Mouse (Mus musculus) forebrain, embryonic 10.5 days (tissue): Measurements from ENCODE around the gene Dicer1. TPM values are rescaled to one million over a fixed set of nuclear protein-coding genes. Genes with fewer than 3 reads are reported as not detected.

Experiments
- DNase-seq: peaks from one replicate; pipeline ENCODE4 v3.0.0-alpha.2; 2017; ENCODE audit warnings: low spot score; ENCODE audit errors: extremely low spot score
- H3K27ac ChIP-seq: fragments of 300-500 bp; sonication (generic); 2 replicates; pipeline ENCODE4 v1.5.1; 2016; ENCODE audit warnings: mild to moderate bottlenecking
- H3K27me3 ChIP-seq: fragments of 300-500 bp; sonication (generic); 2 replicates; pipeline ENCODE4 v1.6.1; 2016; ENCODE audit warnings: mild to moderate bottlenecking; ENCODE audit not compliant: poor library complexity, severe bottlenecking
- H3K36me3 ChIP-seq: fragments of 300-500 bp; sonication (generic); replicated peaks from 2 replicates; pipeline ENCODE4 v1.6.1; 2016; ENCODE audit warnings: mild to moderate bottlenecking, moderate library complexity
- H3K4me1 ChIP-seq: fragments of 300-500 bp; sonication (generic); 2 replicates; pipeline ENCODE4 v1.6.1; 2016
- H3K4me3 ChIP-seq: fragments of 300-500 bp; sonication (generic); 2 replicates; pipeline ENCODE4 v1.5.1; 2016; ENCODE audit warnings: mild to moderate bottlenecking, moderate library complexity
- H3K9me3 ChIP-seq: fragments of 300-500 bp; sonication (generic); 2 replicates; pipeline ENCODE4 v1.6.1; 2016; ENCODE audit warnings: mild to moderate bottlenecking, moderate library complexity
- WGBS: fragments of 180-500 bp; shearing (Covaris S2); methylation state at CpG from one replicate; pipeline ENCODE4 v1.1.7; 2016; 5-methylcytosine and 5-hydroxymethylcytosine counted together
- polyA plus RNA-seq: library from polyadenylated mRNA; unstranded; fragments of >200 nt; fragmentation: Nextera tagmentation; extraction: Ambion mirVana; gene quantifications from 2 replicates; pipeline ENCODE4 v1.2.1, GENCODE M21; 2016

Dicer1 gene
- polyA plus RNA-seq, 1 experiment from 2014 or later, result 47.0 TPM

DNA sequence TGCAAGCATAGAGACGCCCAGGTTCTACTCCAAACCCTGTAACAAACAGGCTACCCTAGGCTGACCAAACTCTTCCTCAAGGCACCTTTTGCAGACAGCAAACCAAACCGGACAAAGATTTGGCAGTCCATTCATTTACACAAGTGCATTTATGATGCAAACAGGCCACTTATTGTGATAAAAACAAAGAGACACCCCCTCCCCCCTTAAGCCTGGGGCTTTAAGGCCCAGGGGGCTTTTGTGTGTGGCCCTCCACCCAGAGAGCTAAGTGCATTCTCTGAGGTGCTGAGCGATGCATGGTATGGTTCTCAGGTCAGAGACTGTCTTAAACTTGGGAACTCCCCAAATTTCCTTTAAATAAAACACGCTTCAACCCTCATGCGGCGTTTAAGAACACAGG lies 12.2 kb upstream of the Dicer1 start:
- H3K36me3 ChIP-seq, result no peaks in the 10 kb centered on the region
- 43% methylated on average over 6 of the region's 6 CpGs for WGBS
- DNase-seq, result no peak
- H3K9me3 ChIP-seq, result no peaks in the 10 kb centered on the region
- H3K27ac ChIP-seq, result peak overlapping the region; percentile 48
- H3K27me3 ChIP-seq, result no peaks in the 10 kb centered on the region
- peaks cover 32% of the 10 kb centered on the region for H3K4me1 ChIP-seq
- no peak overlapping the region for H3K4me3 ChIP-seq

DNA sequence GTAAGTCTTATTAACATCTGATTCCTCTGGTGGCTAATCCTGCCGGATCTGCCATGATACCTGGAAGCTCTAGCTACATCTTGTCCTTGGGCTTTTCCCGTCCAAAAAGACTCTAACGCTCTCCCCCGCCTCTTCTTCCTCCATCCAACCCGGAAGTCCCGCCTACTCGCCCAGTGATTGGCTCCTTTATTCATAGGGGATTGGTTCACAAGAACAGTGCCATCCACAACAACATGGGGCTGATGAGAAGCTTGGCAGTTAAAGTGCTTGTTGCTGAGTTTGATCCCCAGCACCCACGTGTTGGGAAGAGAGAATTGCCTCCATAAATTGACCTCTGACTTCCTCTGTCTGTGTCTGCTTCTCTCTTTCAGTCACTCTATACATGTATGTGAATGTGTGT lies 9.7 kb upstream of the Dicer1 start:
- no peak overlapping the region for H3K27ac ChIP-seq
- no peaks in the 10 kb centered on the region for H3K36me3 ChIP-seq
- WGBS, result 88% methylated on average over 8 of the region's 8 CpGs
- H3K27me3 ChIP-seq, result no peaks in the 10 kb centered on the region
- H3K4me1 ChIP-seq, result peaks cover 15% of the 10 kb centered on the region
- H3K4me3 ChIP-seq, result no peak overlapping the region
- H3K9me3 ChIP-seq, result no peaks in the 10 kb centered on the region
- no peak for DNase-seq

DNA sequence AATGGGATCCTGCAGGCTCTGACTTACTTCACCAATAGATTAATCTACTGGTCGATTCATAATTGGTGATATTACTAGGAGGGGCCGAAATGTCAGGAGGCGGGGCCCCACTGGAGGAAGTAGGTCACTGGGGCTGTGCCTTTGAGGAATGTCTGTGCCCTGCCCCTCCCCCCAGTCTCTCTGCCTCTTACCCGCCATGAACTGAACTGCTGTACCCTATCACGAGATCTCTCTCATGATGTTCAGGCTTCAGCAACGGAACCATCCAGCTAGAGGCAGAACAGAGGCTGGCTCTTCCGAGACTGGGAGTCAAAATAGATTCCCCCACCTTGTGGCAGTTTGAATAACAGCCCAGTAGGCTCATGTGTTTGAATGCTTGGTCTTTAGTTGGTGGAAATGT lies 6.3 kb upstream of the Dicer1 start:
- no peaks in the 10 kb centered on the region for H3K27me3 ChIP-seq
- H3K9me3 ChIP-seq, result no peaks in the 10 kb centered on the region
- 89% methylated on average over 7 of the region's 7 CpGs for WGBS
- peaks cover 6% of the 10 kb centered on the region for H3K4me1 ChIP-seq
- no peak overlapping the region for H3K4me3 ChIP-seq
- no peaks in the 10 kb centered on the region for H3K36me3 ChIP-seq
- no peak overlapping the region for H3K27ac ChIP-seq
- no peak for DNase-seq

DNA sequence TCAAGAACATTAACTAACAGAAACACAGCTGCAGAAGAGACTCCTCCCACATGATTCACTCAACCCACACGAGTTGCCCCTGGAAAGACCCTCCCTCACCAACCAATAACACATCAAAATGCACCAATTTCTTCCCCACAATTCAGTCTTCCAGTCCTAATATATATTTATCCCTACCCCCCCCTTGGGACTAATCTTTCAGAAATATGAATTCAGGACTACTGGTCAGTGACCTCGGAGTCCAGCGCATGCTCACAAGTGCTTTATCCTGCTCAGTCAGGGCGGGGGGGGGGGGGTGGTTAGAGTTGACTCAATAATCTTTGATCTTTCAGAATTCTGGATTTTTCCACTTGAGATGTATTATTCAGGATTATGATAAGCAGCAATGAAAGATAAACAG lies 1.9 kb upstream of the Dicer1 start:
- Histone ChIP-seq H3K4me3 (no peak overlapping the region), H3K27me3 (no peaks in the 10 kb centered on the region), H3K36me3 (peaks cover 12% of the 10 kb centered on the region), H3K9me3 (no peaks in the 10 kb centered on the region), H3K27ac (no peak overlapping the region), H3K4me1 (peaks cover 42% of the 10 kb centered on the region)
- no peak for DNase-seq
- 75% methylated on average over 4 of the region's 4 CpGs for WGBS

DNA sequence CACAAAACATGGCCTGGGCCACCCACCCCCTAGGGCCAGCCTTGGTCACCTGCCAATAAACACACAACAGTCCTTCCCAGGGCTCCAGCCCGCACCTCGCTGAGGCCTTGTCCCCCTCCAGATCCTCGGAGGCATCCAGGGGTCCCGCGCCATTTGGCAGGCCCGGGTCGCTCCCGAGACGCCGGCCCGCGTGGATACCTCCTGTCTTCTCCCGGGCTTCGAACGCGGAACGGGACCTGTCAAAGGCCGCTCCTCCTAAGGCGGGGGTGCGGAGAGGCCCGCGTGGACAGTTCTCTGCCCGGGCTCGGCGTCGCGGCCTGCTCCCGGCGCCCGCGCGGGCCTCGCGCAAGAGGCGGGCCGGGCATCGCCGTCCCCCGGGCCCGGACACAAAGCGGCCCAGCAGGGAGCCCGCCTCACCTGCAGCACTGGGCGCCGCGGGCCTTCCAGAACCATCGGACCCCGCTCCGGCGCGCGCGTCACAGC lies 380 bp downstream of the Dicer1 start:
- Histone ChIP-seq H3K9me3 (no peaks in the 10 kb centered on the region), H3K4me1 (peaks cover 50% of the 10 kb centered on the region), H3K27ac (peak overlapping the region; percentile 96), H3K36me3 (peaks cover 26% of the 10 kb centered on the region), H3K4me3 (peak overlapping the region; percentile 95), H3K27me3 (no peaks in the 10 kb centered on the region)
- DNase-seq, result peak; percentile 44
- under 1% methylated on average over 41 of the region's 52 CpGs for WGBS

DNA sequence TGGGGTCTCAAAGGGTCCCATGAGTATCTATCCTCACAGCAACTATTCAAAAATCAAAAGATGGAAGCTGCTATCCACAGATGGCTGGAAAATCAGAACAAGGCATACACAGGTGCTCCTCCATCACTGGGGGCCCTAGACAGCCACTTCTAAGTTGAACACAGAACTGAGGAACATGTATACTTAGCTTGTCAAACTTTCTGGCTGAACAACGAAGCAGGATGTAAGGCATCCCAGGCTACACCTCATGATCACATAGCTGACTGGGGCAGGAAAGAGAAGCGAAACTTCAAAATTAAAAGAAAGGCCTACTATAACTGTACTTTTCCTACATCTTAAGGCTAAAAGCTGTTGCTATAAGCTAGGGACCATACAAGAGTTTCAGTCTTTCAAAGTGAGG lies 2.8 kb downstream of the Dicer1 start:
- WGBS, result 100% methylated on average over 2 of the region's 2 CpGs
- Histone ChIP-seq H3K9me3 (no peaks in the 10 kb centered on the region), H3K27ac (no peak overlapping the region), H3K4me1 (peaks cover 49% of the 10 kb centered on the region), H3K4me3 (no peak overlapping the region), H3K27me3 (no peaks in the 10 kb centered on the region), H3K36me3 (peaks cover 40% of the 10 kb centered on the region)
- DNase-seq, result no peak

DNA sequence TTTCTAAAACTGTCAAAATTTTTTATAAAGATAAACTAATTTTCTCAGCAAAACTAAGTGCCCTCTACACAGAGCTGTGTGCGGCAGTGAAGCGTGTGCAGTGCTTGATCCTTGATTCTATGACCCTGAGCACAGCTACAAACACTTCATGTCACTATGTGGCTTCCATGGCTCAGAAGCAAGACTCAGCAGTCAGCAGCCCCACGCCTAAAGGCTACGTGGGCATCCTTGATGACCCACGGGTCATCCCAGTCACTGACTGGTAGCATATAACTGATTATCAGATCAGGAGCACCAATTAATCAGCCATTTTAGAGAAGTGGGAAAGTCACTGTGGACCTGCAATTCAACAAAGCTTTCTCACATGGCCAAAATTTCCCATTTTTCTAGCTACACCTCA lies 4.5 kb downstream of the Dicer1 start:
- Histone ChIP-seq H3K27ac (no peak overlapping the region), H3K9me3 (no peaks in the 10 kb centered on the region), H3K27me3 (no peaks in the 10 kb centered on the region), H3K4me3 (no peak overlapping the region), H3K4me1 (peaks cover 55% of the 10 kb centered on the region), H3K36me3 (peaks cover 44% of the 10 kb centered on the region)
- DNase-seq, result no peak
- WGBS, result 89% methylated on average over 5 of the region's 5 CpGs

DNA sequence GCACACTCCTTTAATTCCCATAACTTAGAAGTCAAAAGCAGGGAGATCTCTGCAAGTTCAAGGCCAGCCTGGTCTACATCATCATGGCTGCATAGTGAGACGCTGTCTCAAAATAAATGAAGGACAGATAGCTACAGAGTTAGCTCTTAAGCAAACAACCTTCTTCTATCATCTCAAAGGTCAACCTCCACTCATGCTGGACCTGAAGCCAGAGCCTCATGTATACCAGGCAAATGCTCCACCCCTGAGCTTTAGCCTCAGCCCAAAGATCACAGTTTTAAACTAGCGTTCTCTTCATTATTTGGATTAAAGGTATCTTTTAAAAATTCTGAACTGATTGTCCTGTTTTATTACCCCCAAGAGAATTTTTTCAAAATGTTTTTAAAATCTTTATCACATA lies 5.2 kb downstream of the Dicer1 start:
- Histone ChIP-seq H3K9me3 (no peaks in the 10 kb centered on the region), H3K27ac (no peak overlapping the region), H3K4me1 (peaks cover 61% of the 10 kb centered on the region), H3K4me3 (no peak overlapping the region), H3K27me3 (no peaks in the 10 kb centered on the region), H3K36me3 (peaks cover 44% of the 10 kb centered on the region)
- no peak for DNase-seq
- 96% methylated on average over 2 of the region's 2 CpGs for WGBS

DNA sequence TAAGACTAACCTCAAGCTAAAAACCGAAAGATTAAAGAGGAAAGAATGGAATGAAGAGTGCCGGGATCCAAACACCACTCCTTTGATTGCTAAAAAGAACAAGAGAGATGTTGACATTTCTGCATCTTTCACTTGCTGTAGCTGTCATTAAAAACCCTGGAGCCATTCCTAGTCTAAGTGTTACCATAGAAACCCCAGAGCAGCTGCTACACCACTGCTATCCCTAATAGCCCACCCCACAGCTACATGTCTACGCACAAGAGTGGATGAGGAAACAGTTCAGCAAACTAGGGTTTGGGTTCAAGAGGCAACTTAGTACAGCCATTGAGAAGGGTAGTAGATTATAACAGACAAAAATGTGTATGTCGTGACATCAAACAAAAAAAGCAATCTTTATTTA lies 8.1 kb downstream of the Dicer1 start:
- Histone ChIP-seq H3K9me3 (no peaks in the 10 kb centered on the region), H3K27me3 (no peaks in the 10 kb centered on the region), H3K36me3 (peaks cover 32% of the 10 kb centered on the region), H3K27ac (no peak overlapping the region), H3K4me3 (no peak overlapping the region), H3K4me1 (peaks cover 61% of the 10 kb centered on the region)
- WGBS, result 84% methylated on average over 4 of the region's 4 CpGs
- DNase-seq, result no peak

DNA sequence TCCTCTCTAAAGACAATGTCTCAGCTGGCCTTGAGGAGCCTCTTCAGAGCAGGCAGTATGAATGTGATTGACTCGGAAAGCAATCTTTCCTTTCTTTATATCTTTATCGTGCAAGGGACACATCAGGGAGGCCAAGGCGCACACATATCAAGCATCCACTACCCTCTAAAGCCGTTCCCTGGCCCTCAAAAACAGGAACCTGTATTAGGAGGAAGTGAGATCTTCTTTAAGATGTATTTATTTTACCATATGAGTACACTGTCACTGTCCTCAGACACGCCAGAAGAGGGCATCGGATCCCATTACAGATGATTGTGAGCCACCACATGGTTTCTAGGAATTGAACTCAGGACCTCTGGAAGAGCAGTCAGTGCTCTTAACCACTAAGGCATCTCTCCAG lies 9.5 kb downstream of the Dicer1 start:
- H3K27ac ChIP-seq, result no peak overlapping the region
- no peaks in the 10 kb centered on the region for H3K9me3 ChIP-seq
- peaks cover 68% of the 10 kb centered on the region for H3K4me1 ChIP-seq
- no peaks in the 10 kb centered on the region for H3K27me3 ChIP-seq
- H3K36me3 ChIP-seq, result peaks cover 34% of the 10 kb centered on the region
- no peak overlapping the region for H3K4me3 ChIP-seq
- DNase-seq, result no peak
- 83% methylated on average over 6 of the region's 6 CpGs for WGBS

DNA sequence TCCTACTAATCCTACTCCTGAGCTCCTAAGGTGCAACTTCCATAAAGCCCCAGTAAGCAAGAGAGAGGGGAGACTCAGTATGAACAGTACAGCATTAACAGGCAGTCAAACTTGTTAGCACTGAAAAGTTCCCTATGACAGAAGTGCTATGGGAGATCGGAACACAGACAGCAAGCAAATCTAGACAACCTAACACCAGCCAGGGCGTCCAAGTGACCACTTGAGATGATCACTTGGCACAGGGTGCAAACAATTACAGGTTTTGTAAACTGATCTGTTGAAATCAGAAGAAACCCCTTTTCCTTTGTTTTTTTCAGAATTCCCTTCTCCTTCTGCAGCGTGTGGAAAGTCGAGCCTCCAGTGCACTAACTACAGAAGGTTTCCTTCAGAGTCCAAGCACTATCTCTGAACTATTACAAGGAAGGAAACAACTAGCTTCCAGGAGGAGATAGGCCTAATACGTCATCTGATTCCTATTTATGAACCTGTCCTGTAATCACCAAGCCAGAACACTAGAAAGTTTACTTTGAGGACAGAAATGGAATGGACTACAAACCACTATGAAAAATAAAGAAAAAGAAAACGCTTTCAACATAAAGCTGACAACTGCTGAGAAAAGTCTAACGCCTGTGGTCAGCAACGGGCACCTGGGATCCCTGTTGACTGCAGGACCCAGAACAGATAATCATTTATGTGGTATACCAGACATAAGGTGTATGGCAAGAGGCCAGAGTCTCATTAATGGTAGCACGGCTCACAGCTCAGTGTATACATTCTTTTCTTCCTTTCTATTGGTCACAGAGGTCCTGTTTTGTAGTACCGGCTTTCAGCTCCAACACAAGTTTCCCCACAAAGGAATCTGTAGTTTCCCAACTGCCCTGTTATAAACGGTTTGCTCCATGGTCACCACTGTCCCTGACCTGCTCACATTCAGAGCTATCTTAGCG lies 10.6 kb downstream of the Dicer1 start:
- Histone ChIP-seq H3K27ac (peak overlapping the region; percentile 40; the same call in 1 of the 2 replicates), H3K4me3 (no peak overlapping the region)
- 81% methylated on average over 12 of the region's 12 CpGs for WGBS

DNA sequence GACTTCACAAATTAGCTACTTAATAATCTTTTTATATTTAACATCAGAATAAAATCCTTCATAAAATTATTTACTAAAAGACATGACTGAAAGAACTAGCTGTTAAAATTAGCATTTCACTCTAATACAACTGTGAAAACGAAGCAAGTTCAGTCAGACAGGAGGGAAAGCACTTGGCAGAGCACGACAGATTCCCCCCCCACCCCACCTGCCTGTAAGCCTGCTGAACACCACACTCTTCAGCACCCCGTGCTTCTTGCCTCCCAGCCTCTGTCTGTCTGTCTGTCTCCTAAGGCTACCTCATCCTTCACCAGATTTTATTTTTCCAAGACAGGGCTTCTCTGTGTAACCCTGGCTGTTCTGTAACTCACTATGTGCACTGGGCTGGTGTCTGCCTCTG lies 12.8 kb downstream of the Dicer1 start:
- H3K9me3 ChIP-seq, result no peaks in the 10 kb centered on the region
- H3K4me1 ChIP-seq, result peaks cover 95% of the 10 kb centered on the region
- no peaks in the 10 kb centered on the region for H3K27me3 ChIP-seq
- H3K36me3 ChIP-seq, result peaks cover 42% of the 10 kb centered on the region
- 0 out of 2 replicates have a peak overlapping the region, but pooled peaks have one; percentile 25 for H3K27ac ChIP-seq
- no peak overlapping the region for H3K4me3 ChIP-seq
- WGBS, result 82% methylated on average over 3 of the region's 3 CpGs
- no peak for DNase-seq

More for the DNA sequence above, 10.6 kb downstream of the Dicer1 start:
- no peak for DNase-seq
- Histone ChIP-seq H3K4me1 (peaks cover 79% of the 10 kb centered on the region), H3K27me3 (no peaks in the 10 kb centered on the region), H3K9me3 (no peaks in the 10 kb centered on the region), H3K36me3 (peaks cover 34% of the 10 kb centered on the region)

DNA sequence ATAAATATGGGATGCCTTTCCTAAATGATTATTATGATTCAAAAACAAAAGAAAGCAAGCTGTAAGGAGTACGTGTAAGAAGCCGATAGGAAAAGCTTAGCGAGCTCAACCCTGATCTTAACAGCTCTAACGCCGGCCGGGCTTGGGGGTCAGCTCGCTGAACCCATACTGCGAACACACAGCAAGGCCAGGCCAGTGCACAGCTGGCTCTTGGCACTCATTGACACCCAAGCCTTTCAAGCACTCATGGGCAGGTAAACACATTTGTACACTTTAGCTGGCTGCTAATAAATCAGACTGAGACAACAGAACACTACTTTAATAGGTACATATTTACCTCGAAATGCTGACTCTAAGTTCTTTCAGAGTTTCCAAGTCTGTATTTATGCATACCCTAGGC lies 13.3 kb downstream of the Dicer1 start:
- Histone ChIP-seq H3K27me3 (no peaks in the 10 kb centered on the region), H3K4me1 (peaks cover 95% of the 10 kb centered on the region), H3K9me3 (no peaks in the 10 kb centered on the region), H3K36me3 (peaks cover 42% of the 10 kb centered on the region), H3K4me3 (no peak overlapping the region), H3K27ac (no peak overlapping the region)
- WGBS, result 76% methylated on average over 9 of the region's 9 CpGs
- no peak for DNase-seq
